Mouse (Mus musculus) megakaryocyte, adult 5-6 weeks (primary cell): ENCODE results near the gene Qprt. TPM values are rescaled to one million over a fixed set of nuclear protein-coding genes. Genes with fewer than 3 reads are reported as not detected.

Experiments used
- ATAC-seq: 2 replicates; pipeline ENCODE4 v1.8.0; 2016; ENCODE audit warnings: mild to moderate bottlenecking, inconsistent platforms; ENCODE audit not compliant: poor library complexity, severe bottlenecking
- total RNA-seq, 2 experiments: library from RNA; stranded (forward) in 1 of 2; stranded (reverse) in 1 of 2; fragments of 153-499, 151-499 nt in 1 of 2; fragments of 221-1000, 200-1000 nt in 1 of 2; gene quantifications; 2 replicates each; pipeline versions ENCODE4 v1.2.3 to v1.2.4; 2015 to 2017

Qprt gene
- total RNA-seq, 2 experiments from 2014 or later = 1.1 to 3.3 TPM

DNA sequence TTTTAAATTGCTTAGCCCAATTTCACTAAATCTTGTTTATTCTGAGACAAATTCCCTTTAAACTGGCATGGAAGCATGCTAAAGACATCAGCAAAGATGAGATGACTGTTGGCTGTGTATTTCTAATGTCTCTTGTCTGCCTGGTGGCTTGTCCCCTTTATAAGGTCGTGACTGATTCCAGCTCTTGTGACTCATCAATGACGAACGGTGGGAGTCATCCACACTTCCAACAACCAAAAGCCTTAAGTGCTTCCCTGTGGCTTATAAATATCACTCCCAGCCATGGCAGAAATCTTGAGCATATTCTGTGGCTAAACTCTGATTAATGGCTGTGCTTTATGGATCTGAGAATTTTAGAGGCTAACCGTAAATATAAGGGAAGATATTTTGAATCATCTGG lies 55.7 kb downstream of the Qprt start:
- ATAC-seq = no peak

DNA sequence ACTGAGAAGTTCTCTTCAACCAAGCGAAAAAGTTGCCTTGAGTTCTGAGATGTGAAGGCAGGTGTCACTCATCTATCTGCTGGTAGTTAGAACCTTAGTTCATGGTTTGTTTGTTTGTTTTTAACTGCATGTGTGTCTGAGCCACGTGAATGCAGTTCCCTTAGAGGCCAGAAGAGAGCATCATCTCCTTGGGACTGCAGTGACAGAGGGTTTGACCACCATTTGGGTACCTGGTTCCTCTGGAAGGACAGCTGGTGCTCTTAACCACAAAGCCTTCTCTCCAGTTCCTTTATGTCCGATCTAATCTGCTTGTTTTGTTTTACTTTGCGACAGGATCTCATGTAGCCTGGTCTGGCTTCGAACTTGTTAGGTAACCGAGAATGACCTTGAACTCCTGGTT lies 56.5 kb downstream of the Qprt start:
- ATAC-seq = no peak

Other genes with a start within 250 kb of the Qprt start
- 14.3 and 19.0 TPM in 2 replicates for gene Taok2, start 237.5 kb downstream of the Qprt start, total RNA-seq (2015)
- gene Taok2, start 237.5 kb downstream of the Qprt start, total RNA-seq (2017) = 26.8 and 32.0 TPM in 2 replicates
- gene Tmem219, start 199.3 kb downstream of the Qprt start, total RNA-seq (2015) = 47.9 and 50.9 TPM in 2 replicates
- gene Tmem219, start 199.3 kb downstream of the Qprt start, total RNA-seq (2017) = 44.9 and 45.5 TPM in 2 replicates
- gene Kctd13, start 193.3 kb downstream of the Qprt start, total RNA-seq (2015) = 7.3 and 12.0 TPM in 2 replicates
- gene Kctd13, start 193.3 kb downstream of the Qprt start, total RNA-seq (2017) = 10.9 and 19.0 TPM in 2 replicates
- not detected in 2 replicates for gene Asphd1, start 172.6 kb downstream of the Qprt start, total RNA-seq (2015)
- not detected in 2 replicates for gene Asphd1, start 172.6 kb downstream of the Qprt start, total RNA-seq (2017)
- gene Sez6l2, start 171.7 kb downstream of the Qprt start, total RNA-seq (2015) = 2.9 TPM in 1 of 2 replicates, not detected in the other
- gene Sez6l2, start 171.7 kb downstream of the Qprt start, total RNA-seq (2017) = 0.16 and 0.33 TPM in 2 replicates
- gene Cdipt, start 146.3 kb downstream of the Qprt start, total RNA-seq (2015) = 46.1 and 48.5 TPM in 2 replicates
- 49.4 and 56.7 TPM in 2 replicates for gene Cdipt, start 146.3 kb downstream of the Qprt start, total RNA-seq (2017)
- 4.9 and 6.6 TPM in 2 replicates for gene Cdiptos, start 146.1 kb downstream of the Qprt start, total RNA-seq (2015)
- gene Cdiptos, start 146.1 kb downstream of the Qprt start, total RNA-seq (2017) = 0.73 and 3.3 TPM in 2 replicates
- gene Mvp, start 107.6 kb downstream of the Qprt start, total RNA-seq (2015) = 5.6 and 6.0 TPM in 2 replicates
- gene Mvp, start 107.6 kb downstream of the Qprt start, total RNA-seq (2017) = 48.1 and 50.6 TPM in 2 replicates
- 0.54 and 1.6 TPM in 2 replicates for gene Pagr1b, start 105.7 kb downstream of the Qprt start, total RNA-seq (2015)
- gene Pagr1b, start 105.7 kb downstream of the Qprt start, total RNA-seq (2017) = not detected in 2 replicates
- gene Pagr1a, start 104.9 kb downstream of the Qprt start, total RNA-seq (2015) = 40.7 and 62.5 TPM in 2 replicates
- gene Pagr1a, start 104.9 kb downstream of the Qprt start, total RNA-seq (2017) = 25.5 and 67.0 TPM in 2 replicates
- 15.4 TPM in 1 of 2 replicates, not detected in the other for gene Gm42742, start 101.1 kb downstream of the Qprt start, total RNA-seq (2015)
- 45.4 TPM in 1 of 2 replicates, not detected in the other for gene Gm42742, start 101.1 kb downstream of the Qprt start, total RNA-seq (2017)
- gene Prrt2, start 101.0 kb downstream of the Qprt start, total RNA-seq (2015) = 0.20 and 1.8 TPM in 2 replicates
- gene Prrt2, start 101.0 kb downstream of the Qprt start, total RNA-seq (2017) = 2.4 and 3.0 TPM in 2 replicates
- 79.8 and 80.9 TPM in 2 replicates for gene Maz, start 95.2 kb downstream of the Qprt start, total RNA-seq (2015)
- gene Maz, start 95.2 kb downstream of the Qprt start, total RNA-seq (2017) = 44.4 and 45.1 TPM in 2 replicates
- gene Kif22, start 79.8 kb downstream of the Qprt start, total RNA-seq (2015) = 107 and 108 TPM in 2 replicates
- gene Kif22, start 79.8 kb downstream of the Qprt start, total RNA-seq (2017) = 85.9 and 105 TPM in 2 replicates
- gene Zg16, start 34.9 kb downstream of the Qprt start, total RNA-seq (2015) = 0.96 TPM in 1 of 2 replicates, not detected in the other
- gene Zg16, start 34.9 kb downstream of the Qprt start, total RNA-seq (2017) = not detected in 2 replicates
- gene AI467606, start 30.9 kb downstream of the Qprt start, total RNA-seq (2015) = 65.9 and 71.1 TPM in 2 replicates
- 46.6 and 49.2 TPM in 2 replicates for gene AI467606, start 30.9 kb downstream of the Qprt start, total RNA-seq (2017)
- 74.6 and 82.8 TPM in 2 replicates for gene Spn, start 15.6 kb upstream of the Qprt start, total RNA-seq (2015)
- gene Spn, start 15.6 kb upstream of the Qprt start, total RNA-seq (2017) = 241 and 246 TPM in 2 replicates
- gene Cd2bp2, start 73.8 kb upstream of the Qprt start, total RNA-seq (2015) = 16.1 and 19.0 TPM in 2 replicates
- 51.8 and 57.5 TPM in 2 replicates for gene Cd2bp2, start 73.8 kb upstream of the Qprt start, total RNA-seq (2017)
- 27.0 and 27.4 TPM in 2 replicates for gene Tbc1d10b, start 86.2 kb upstream of the Qprt start, total RNA-seq (2015)
- 59.8 and 74.2 TPM in 2 replicates for gene Tbc1d10b, start 86.2 kb upstream of the Qprt start, total RNA-seq (2017)
- gene Mylpf, start 86.7 kb upstream of the Qprt start, total RNA-seq (2015) = 5.0 and 6.0 TPM in 2 replicates
- gene Mylpf, start 86.7 kb upstream of the Qprt start, total RNA-seq (2017) = 2.3 and 3.3 TPM in 2 replicates
- gene Zfp553, start 110.8 kb upstream of the Qprt start, total RNA-seq (2015) = 2.9 and 3.1 TPM in 2 replicates
- gene Zfp553, start 110.8 kb upstream of the Qprt start, total RNA-seq (2017) = 5.9 and 9.7 TPM in 2 replicates
- 36.2 and 36.8 TPM in 2 replicates for gene Sept1, start 110.9 kb upstream of the Qprt start, total RNA-seq (2015)
- gene Sept1, start 110.9 kb upstream of the Qprt start, total RNA-seq (2017) = 31.2 and 42.7 TPM in 2 replicates
- 0.96 and 1.8 TPM in 2 replicates for gene Zfp771, start 122.0 kb upstream of the Qprt start, total RNA-seq (2015)
- 0.28 and 0.73 TPM in 2 replicates for gene Zfp771, start 122.0 kb upstream of the Qprt start, total RNA-seq (2017)
- 32.1 and 45.3 TPM in 2 replicates for gene Dctpp1, start 138.5 kb upstream of the Qprt start, total RNA-seq (2015)
- gene Dctpp1, start 138.5 kb upstream of the Qprt start, total RNA-seq (2017) = 23.3 and 31.0 TPM in 2 replicates
- 55.5 and 61.6 TPM in 2 replicates for gene Sephs2, start 151.8 kb upstream of the Qprt start, total RNA-seq (2015)
- 130 and 138 TPM in 2 replicates for gene Sephs2, start 151.8 kb upstream of the Qprt start, total RNA-seq (2017)
- gene Itgal, start 174.0 kb upstream of the Qprt start, total RNA-seq (2015) = 117 and 130 TPM in 2 replicates
- gene Itgal, start 174.0 kb upstream of the Qprt start, total RNA-seq (2017) = 59.4 and 72.4 TPM in 2 replicates
- gene Zfp768, start 223.4 kb upstream of the Qprt start, total RNA-seq (2015) = 2.0 and 2.4 TPM in 2 replicates
- 3.9 and 4.6 TPM in 2 replicates for gene Zfp768, start 223.4 kb upstream of the Qprt start, total RNA-seq (2017)